Mouse (Mus musculus) stomach, embryonic 14.5 days (tissue): Measurements from ENCODE around the gene Kcnq1. TPM values are rescaled to one million over a fixed set of nuclear protein-coding genes. Genes with fewer than 3 reads are reported as not detected.
A peak's percentile ranks its signal among the peaks of the same experiment; 100 is the strongest.

Source experiments
- ATAC-seq: fragments of 200-750 bp; cut with Nextera tagmentation; 2 replicates; pipeline ENCODE4 v1.8.0; 2017; ENCODE audit warnings: low read depth, moderate TSS enrichment; ENCODE audit not compliant: insufficient number of reproducible peaks, insufficient read depth, low FRiP score
- H3K27ac ChIP-seq: fragments of 300-500 bp; sonication (generic); 2 replicates; pipeline ENCODE4 v1.5.1; 2014; ENCODE audit warnings: mild to moderate bottlenecking, low read length, moderate library complexity, mixed read lengths
- H3K27me3 ChIP-seq: fragments of 300-500 bp; sonication (generic); 2 replicates; pipeline ENCODE4 v1.6.1; 2014; ENCODE audit warnings: low read length, control low read depth, mixed read lengths; ENCODE audit not compliant: control insufficient read depth, insufficient read depth
- H3K36me3 ChIP-seq: fragments of 300-500 bp; sonication (generic); 2 replicates; pipeline ENCODE4 v1.6.1; 2014; ENCODE audit warnings: mild to moderate bottlenecking, control low read depth, low read length, moderate library complexity, mixed read lengths; ENCODE audit not compliant: control insufficient read depth, insufficient read depth
- H3K4me1 ChIP-seq: fragments of 300-500 bp; sonication (generic); 2 replicates; pipeline ENCODE4 v1.6.1; 2014; ENCODE audit warnings: low read length, control low read depth, mixed read lengths; ENCODE audit not compliant: control insufficient read depth, insufficient read depth
- H3K4me2 ChIP-seq: fragments of 300-500 bp; sonication (generic); replicated peaks from 2 replicates; pipeline ENCODE4 v1.6.1; 2014; ENCODE audit warnings: low read depth, low read length, control low read depth
- H3K4me3 ChIP-seq: fragments of 300-500 bp; sonication (generic); 2 replicates; pipeline ENCODE4 v1.5.1; 2014; ENCODE audit warnings: low read depth, low read length, control low read depth
- H3K9ac ChIP-seq: fragments of 300-500 bp; sonication (generic); replicated peaks from 2 replicates; pipeline ENCODE4 v1.6.1; 2014; ENCODE audit warnings: low read depth, mild to moderate bottlenecking, control low read depth, low read length, moderate library complexity, mixed read lengths
- H3K9me3 ChIP-seq: fragments of 300-500 bp; sonication (generic); 2 replicates; pipeline ENCODE4 v1.6.1; 2016; ENCODE audit warnings: low read depth, low read length, control low read depth; ENCODE audit not compliant: control insufficient read depth
- WGBS: fragments of 180-500 bp; shearing (Covaris S2); extraction: QIAGEN DNeasy Blood & Tissue Kit; methylation state at CpG from one replicate; pipeline ENCODE4 v1.1.7; 2014; 5-methylcytosine and 5-hydroxymethylcytosine counted together
- polyA plus RNA-seq: library from polyadenylated mRNA; unstranded; fragments of >200 nt; fragmentation: Nextera tagmentation; extraction: Ambion mirVana; gene quantifications from 2 replicates; pipeline ENCODE4 v1.2.1, GENCODE M21; 2014

The Kcnq1 gene
- polyA plus RNA-seq, 1 experiment from 2014 or later = 4.2 TPM

DNA sequence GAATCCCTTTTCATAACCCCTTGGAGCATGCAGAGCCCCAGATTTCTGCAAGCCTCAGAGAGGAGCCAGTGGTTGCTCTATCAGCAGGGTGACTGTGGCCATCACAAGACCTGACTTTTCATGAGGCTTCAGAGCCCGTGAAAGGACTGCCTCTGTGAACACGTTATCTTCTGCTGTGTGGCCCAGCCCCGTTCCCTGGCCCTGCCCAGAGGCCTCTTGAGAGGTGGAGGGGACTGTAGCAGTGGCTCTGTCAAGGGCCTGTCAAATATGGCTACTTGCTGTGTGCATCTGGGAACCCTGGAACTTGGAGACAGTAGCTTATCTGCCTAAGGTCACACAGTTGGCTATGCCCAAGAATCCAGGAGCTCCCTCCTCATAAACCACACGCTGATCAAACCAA, 5.6 kb downstream of the Kcnq1 start:
- 56% methylated on average over 4 of the region's 4 CpGs for WGBS
- Histone ChIP-seq H3K9me3 (no peaks in the 10 kb centered on the region; the same call in 1 of the 2 replicates), H3K4me1 (peaks cover 9% of the 10 kb centered on the region; the same call in 1 of the 2 replicates), H3K27ac (no peak overlapping the region), H3K4me3 (no peak overlapping the region), H3K36me3 (no peaks in the 10 kb centered on the region), H3K9ac (no peak overlapping the region), H3K4me2 (no peak overlapping the region), H3K27me3 (peaks cover 17% of the 10 kb centered on the region)
- no peak for ATAC-seq

DNA sequence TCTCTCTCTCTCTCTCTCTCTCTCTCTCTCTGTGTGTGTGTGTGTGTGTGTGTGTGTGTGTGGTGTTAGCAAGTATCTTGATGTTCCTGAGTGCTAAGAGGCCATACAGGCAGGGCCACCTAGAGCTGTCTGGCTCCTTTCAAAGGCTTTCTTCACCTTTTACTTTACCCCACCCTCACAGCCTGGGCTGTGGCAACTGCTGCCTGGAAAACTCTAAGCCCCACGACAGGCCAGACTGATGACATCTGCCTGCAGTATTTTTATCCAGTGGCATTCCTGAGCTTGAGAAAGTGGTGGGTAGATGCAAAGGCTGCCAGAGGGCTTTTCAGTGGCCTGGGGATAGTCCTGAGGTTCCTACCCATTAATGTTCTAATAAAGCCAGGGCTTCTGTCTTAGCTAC, 6.2 kb downstream of the Kcnq1 start:
- peaks cover 10% of the 10 kb centered on the region for H3K27me3 ChIP-seq
- 20% methylated on average over 1 of the region's 1 CpGs for WGBS
- no peak for ATAC-seq

DNA sequence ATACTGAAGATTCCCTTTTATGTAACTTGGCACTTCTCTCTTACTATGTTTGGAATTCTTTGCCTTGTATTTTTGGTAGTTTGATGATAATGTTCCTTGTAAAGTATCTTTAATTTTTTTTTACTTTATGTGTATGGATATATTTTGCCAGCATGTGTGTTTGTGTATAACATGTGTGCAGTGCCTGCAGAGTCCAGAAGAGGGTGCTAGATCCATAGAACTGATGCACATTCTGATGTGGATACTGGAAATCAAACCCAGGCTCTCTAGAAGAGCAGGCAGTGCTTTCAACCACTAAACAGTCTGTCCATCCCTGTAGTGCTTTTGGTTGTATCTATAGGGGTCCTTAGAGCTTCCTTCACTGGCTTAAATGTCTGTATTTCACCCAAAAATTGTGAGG, 8.6 kb downstream of the Kcnq1 start:
- no peak for ATAC-seq

More for the DNA sequence above, 6.2 kb downstream of the Kcnq1 start:
- H3K4me2 ChIP-seq = no peak overlapping the region
- no peak overlapping the region for H3K4me3 ChIP-seq
- peaks cover 3% of the 10 kb centered on the region; the same call in 1 of the 2 replicates for H3K4me1 ChIP-seq
- no peak overlapping the region for H3K27ac ChIP-seq
- H3K36me3 ChIP-seq = no peaks in the 10 kb centered on the region
- H3K9ac ChIP-seq = no peak overlapping the region
- H3K9me3 ChIP-seq = no peaks in the 10 kb centered on the region; the same call in 1 of the 2 replicates

DNA sequence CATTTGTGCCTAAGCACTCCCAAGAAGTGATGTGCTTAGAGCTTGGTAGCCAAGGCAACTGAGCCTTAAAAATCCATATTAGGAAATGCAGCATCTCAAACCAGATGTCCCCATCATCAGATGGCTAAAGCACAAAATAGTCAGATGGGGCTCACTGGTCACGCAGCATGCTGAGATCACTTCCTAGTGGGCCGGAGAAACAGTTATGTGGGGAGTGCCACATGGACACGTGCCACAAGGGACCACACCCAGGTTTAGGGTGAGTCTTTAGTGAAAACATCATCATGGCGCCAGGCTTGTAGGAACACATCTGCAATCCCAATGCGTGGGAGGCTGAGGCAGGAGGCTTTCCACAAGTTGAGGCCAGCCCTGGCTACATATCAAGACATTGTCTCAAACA, 10.4 kb downstream of the Kcnq1 start:
- H3K4me2 ChIP-seq = no peak overlapping the region
- 83% methylated on average over 5 of the region's 5 CpGs for WGBS
- no peaks in the 10 kb centered on the region; the same call in 1 of the 2 replicates for H3K9me3 ChIP-seq
- no peaks in the 10 kb centered on the region for H3K27me3 ChIP-seq
- no peak overlapping the region for H3K4me3 ChIP-seq
- H3K9ac ChIP-seq = no peak overlapping the region
- no peak for ATAC-seq
- H3K4me1 ChIP-seq = peaks cover 11% of the 10 kb centered on the region
- H3K36me3 ChIP-seq = no peaks in the 10 kb centered on the region
- H3K27ac ChIP-seq = no peak overlapping the region

More for the DNA sequence above, 8.6 kb downstream of the Kcnq1 start:
- H3K4me2 ChIP-seq = no peak overlapping the region
- no peaks in the 10 kb centered on the region; the same call in 1 of the 2 replicates for H3K9me3 ChIP-seq
- H3K27ac ChIP-seq = no peak overlapping the region
- no peak overlapping the region for H3K4me3 ChIP-seq
- H3K27me3 ChIP-seq = no peaks in the 10 kb centered on the region
- H3K9ac ChIP-seq = no peak overlapping the region
- peaks cover 3% of the 10 kb centered on the region for H3K4me1 ChIP-seq
- no peaks in the 10 kb centered on the region for H3K36me3 ChIP-seq

DNA sequence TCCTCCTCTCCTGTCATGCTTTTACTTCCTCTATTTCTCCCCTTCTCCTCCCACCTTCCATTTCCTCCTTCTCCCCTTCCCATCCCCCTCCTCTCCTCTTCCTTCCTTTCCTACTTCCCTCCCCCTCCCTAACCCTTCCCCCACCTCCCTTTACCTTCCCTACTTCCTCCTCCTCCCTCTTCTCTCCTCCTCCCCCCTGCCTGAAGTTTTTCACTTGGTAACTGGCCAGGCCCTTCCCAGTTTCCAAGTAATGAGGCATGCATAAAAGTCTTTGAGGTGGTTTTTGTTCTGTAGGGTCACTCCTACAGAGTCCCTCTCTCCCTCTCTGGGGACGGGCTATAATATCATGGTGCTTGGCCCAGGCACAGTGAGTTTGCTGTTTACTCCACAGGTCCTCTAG, 13.2 kb downstream of the Kcnq1 start:
- Histone ChIP-seq H3K9me3 (no peaks in the 10 kb centered on the region; the same call in 1 of the 2 replicates), H3K4me2 (no peak overlapping the region), H3K36me3 (no peaks in the 10 kb centered on the region), H3K9ac (no peak overlapping the region), H3K4me1 (peaks cover 18% of the 10 kb centered on the region), H3K27ac (peak overlapping the region; percentile 55; the same call in 1 of the 2 replicates), H3K4me3 (no peak overlapping the region), H3K27me3 (no peaks in the 10 kb centered on the region)
- ATAC-seq = no peak
- 39% methylated on average over 1 of the region's 1 CpGs for WGBS

DNA sequence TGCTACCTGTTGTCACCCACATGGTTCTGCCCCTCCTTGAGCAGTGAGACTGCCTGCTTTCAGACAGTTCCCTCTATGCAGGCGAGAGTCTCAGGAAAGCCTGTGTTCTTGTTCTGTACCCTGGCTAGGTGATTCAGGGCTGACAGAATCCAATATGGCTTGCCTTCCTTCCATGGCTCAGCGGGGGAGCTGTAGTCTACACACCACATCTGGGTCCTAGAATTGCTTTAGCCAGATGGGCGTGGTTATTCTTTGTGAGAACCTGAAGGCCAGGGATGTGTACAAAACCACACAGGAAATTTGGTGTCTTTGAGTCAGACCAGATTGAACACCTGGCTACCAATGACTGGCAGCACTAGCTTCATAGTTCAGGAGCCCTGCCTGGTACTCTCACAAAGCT, 13.7 kb downstream of the Kcnq1 start:
- Histone ChIP-seq H3K27me3 (no peaks in the 10 kb centered on the region), H3K4me3 (no peak overlapping the region), H3K27ac (peak overlapping the region; percentile 55; the same call in 1 of the 2 replicates), H3K4me1 (peaks cover 22% of the 10 kb centered on the region), H3K9me3 (no peaks in the 10 kb centered on the region; the same call in 1 of the 2 replicates), H3K9ac (no peak overlapping the region), H3K36me3 (no peaks in the 10 kb centered on the region), H3K4me2 (no peak overlapping the region)
- WGBS = 68% methylated on average over 3 of the region's 3 CpGs
- ATAC-seq = no peak

DNA sequence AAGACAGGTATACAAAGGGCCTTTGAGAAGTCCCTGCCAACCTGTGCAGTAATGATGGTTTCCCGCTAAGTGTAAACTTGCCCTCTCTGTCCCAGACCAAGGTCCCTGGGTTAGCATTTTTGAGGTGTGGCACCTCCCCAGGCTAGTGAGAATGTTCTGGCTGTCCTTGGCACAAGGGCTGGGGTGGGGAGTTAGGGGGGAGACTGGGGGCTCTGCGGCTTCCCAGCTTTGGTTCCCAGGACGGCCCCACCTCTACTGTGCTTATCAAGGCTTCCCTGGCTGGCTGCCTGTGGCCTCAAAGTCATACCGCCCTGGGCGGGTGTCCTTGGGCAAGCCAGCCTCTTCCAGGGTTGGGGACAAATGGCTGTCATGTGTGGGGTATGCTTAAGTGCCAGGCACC, 16.0 kb downstream of the Kcnq1 start:
- Histone ChIP-seq H3K4me3 (no peak overlapping the region), H3K27ac (no peak overlapping the region; the same call in 1 of the 2 replicates), H3K36me3 (no peaks in the 10 kb centered on the region), H3K9me3 (no peaks in the 10 kb centered on the region), H3K27me3 (no peaks in the 10 kb centered on the region), H3K9ac (no peak overlapping the region), H3K4me2 (no peak overlapping the region), H3K4me1 (peaks cover 24% of the 10 kb centered on the region)
- 84% methylated on average over 5 of the region's 5 CpGs for WGBS
- ATAC-seq = peak; percentile 26; the same call in 1 of the 2 replicates

DNA sequence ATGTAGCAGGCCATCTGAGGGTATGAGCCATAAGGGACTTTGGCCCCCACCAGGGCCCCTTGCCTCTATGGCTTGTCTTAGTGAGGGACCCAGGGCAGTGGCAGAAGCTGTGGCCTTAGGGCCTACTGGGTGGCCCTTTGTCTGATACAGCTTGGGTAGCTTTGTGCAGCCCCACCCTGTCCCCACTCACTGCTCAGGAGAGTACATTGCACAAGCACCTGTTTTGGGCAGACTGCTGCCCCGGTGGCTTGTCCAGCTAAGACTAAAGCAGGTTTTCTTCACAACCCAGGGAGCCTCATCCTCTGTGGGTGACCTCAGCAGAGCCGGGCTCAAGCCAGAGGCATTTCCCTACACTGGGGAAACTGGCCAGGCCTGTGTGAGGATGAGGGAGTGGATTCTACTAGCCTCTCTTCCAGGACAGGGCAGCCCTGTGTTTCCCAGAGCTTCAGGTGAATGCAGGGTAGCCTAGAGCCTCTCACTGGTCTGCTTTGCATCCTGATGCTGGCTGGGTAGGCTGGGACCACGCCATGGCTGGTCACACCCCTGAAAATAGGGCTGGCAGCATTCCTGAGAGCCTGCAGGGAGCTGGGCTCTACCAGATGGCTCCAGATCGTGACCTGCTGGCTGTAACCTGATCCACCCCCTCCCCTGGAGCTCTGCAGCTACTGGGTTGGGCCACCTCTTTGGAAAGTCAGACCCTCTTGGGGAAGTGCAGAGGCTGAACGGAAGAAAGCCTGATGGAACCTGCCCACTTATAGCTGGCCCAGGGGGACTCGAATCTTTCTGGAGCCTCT, 17.9 kb downstream of the Kcnq1 start:
- 10% methylated on average over 6 of the region's 6 CpGs for WGBS
- ATAC-seq = peak; percentile 87
- Histone ChIP-seq H3K36me3 (no peaks in the 10 kb centered on the region), H3K27me3 (no peaks in the 10 kb centered on the region), H3K27ac (peak overlapping the region; percentile 63), H3K4me2 (no peak overlapping the region), H3K9me3 (no peaks in the 10 kb centered on the region), H3K4me1 (peaks cover 24% of the 10 kb centered on the region), H3K9ac (no peak overlapping the region), H3K4me3 (no peak overlapping the region)
